Mouse (Mus musculus): ENCODE data around the gene Gstm5. TPM values are rescaled to one million over a fixed set of nuclear protein-coding genes. Genes with fewer than 3 reads are reported as not detected.
"Not testable (repeated sequence)": the region's sequence is repeated elsewhere in the genome, so short reads cannot be mapped to it uniquely, and the experiment has no call there.

Gstm5 gene
- polyA plus RNA-seq, 1 experiment from 2014 or later = 166 TPM

DNA sequence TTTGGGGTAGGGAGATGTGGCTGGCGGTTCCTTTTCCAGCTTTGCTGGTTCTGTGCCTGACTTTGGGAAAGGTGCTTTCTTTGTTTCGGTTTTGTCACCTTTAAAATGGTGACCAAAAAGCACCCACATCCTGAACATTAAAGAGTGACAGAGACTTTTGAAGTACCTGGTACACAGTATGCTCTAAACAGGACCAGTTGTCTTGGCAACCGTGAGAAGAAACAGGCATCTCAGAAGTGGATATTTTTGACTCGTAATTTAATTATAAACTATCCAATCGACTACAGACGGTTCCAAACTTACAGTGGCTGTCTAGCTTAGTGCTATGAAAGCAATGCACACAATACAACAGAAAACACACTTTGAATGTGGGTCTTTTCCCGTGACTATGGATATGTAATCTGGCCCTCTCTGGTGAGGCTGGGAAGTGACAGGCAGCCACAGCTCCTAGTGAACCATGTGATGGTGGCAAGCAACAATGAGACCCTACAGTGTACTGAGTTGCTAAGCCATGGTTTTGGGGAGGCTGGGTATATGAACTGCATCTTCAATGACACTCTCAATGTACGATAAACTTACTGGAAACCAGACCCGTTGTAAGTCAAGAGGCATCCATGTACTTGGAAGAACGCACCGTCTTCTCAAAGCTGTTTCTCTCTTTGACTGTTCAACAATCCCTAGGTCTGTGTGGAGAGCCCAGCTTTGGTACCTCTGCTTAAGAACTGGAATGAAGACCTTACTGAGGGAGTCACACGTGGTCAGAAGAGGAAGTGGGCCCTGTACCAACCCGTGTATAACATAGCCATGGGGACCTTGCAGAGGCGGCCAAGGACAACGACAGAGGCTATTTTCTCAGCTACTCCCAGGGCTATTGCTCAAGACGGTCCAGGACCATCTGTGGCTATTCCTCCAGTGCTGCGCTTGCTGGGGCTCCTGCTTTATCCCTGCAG, 42.1 kb upstream of the Gstm5 start:
- no peaks in the 10 kb centered on the region for H3K27me3 ChIP-seq (ENCODE audit: control insufficient read depth, insufficient read depth, low read length)
- H3K36me3 ChIP-seq (ENCODE audit: control insufficient read depth, insufficient read depth, low read length) = no peaks in the 10 kb centered on the region
- H3K4me3 ChIP-seq (ENCODE audit: low read depth, low read length) = no peak overlapping the region
- no peaks in the 10 kb centered on the region for H3K9me3 ChIP-seq (ENCODE audit: control insufficient read depth, low read depth, low read length)
- no peak overlapping the region for H3K4me2 ChIP-seq (replicated peaks; ENCODE audit: low read depth, low read length)
- no peak overlapping the region for H3K9ac ChIP-seq (replicated peaks; ENCODE audit: low read depth, low read length)
- no peak for ATAC-seq (ENCODE audit: insufficient number of reproducible peaks, insufficient read depth, low FRiP score, low read depth)
- peaks cover 18% of the 10 kb centered on the region; the same call in 1 of the 2 replicates for H3K4me1 ChIP-seq (ENCODE audit: control insufficient read depth, insufficient read depth, low read length)
- WGBS = 85% methylated on average over 17 of the region's 17 CpGs
- H3K27ac ChIP-seq (ENCODE audit: low read length) = no peak overlapping the region

DNA sequence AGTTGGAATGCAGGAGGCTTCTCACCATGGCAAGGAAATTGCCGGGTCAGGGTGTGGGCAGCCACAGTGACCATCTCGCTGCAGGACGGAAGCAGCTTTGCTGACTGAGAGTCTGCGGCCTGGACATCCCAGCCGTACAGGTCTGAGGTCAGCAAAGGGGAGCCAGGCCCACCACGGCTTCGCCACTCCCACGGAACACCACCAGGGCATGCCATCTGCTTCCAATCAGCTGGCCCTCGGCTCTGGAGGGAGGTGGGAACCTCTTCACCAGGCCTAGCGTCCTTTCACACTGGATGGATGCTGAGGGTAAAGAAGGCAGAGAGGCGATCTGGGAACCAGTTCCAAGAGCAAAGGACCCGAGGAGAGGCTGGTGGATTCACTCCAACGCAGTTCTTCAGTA, 40.3 kb upstream of the Gstm5 start:
- no peaks in the 10 kb centered on the region for H3K9me3 ChIP-seq (ENCODE audit: control insufficient read depth, low read depth, low read length)

GRCm38 (mm10) chr3:107857646-107858045, 38.0 kb upstream of the Gstm5 start:
- no peaks in the 10 kb centered on the region for H3K36me3 ChIP-seq (ENCODE audit: control insufficient read depth, insufficient read depth, low read length)
- no peaks in the 10 kb centered on the region for H3K27me3 ChIP-seq (ENCODE audit: control insufficient read depth, insufficient read depth, low read length)
- no peak overlapping the region for H3K27ac ChIP-seq (ENCODE audit: low read length)
- no peak for ATAC-seq (ENCODE audit: insufficient number of reproducible peaks, insufficient read depth, low FRiP score, low read depth)
- no peak overlapping the region for H3K4me3 ChIP-seq (ENCODE audit: low read depth, low read length)
- no peaks in the 10 kb centered on the region for H3K9me3 ChIP-seq (ENCODE audit: control insufficient read depth, low read depth, low read length)
- H3K4me2 ChIP-seq (replicated peaks; ENCODE audit: low read depth, low read length) = no peak overlapping the region
- H3K9ac ChIP-seq (replicated peaks; ENCODE audit: low read depth, low read length) = no peak overlapping the region
- peaks cover 7% of the 10 kb centered on the region; the same call in 1 of the 2 replicates for H3K4me1 ChIP-seq (ENCODE audit: control insufficient read depth, insufficient read depth, low read length)
- WGBS = 34% methylated on average over 6 of the region's 6 CpGs

More for the DNA sequence above, 40.3 kb upstream of the Gstm5 start:
- peaks cover 14% of the 10 kb centered on the region; the same call in 1 of the 2 replicates for H3K4me1 ChIP-seq (ENCODE audit: control insufficient read depth, insufficient read depth, low read length)
- no peak overlapping the region for H3K4me3 ChIP-seq (ENCODE audit: low read depth, low read length)
- H3K27ac ChIP-seq (ENCODE audit: low read length) = no peak overlapping the region
- 77% methylated on average over 13 of the region's 13 CpGs for WGBS
- ATAC-seq (ENCODE audit: insufficient number of reproducible peaks, insufficient read depth, low FRiP score, low read depth) = no peak
- no peaks in the 10 kb centered on the region for H3K36me3 ChIP-seq (ENCODE audit: control insufficient read depth, insufficient read depth, low read length)
- no peak overlapping the region for H3K9ac ChIP-seq (replicated peaks; ENCODE audit: low read depth, low read length)
- no peaks in the 10 kb centered on the region for H3K27me3 ChIP-seq (ENCODE audit: control insufficient read depth, insufficient read depth, low read length)
- H3K4me2 ChIP-seq (replicated peaks; ENCODE audit: low read depth, low read length) = no peak overlapping the region

GRCm38 (mm10) chr3:107861483-107861882, 34.1 kb upstream of the Gstm5 start:
- peaks cover 12% of the 10 kb centered on the region for H3K4me1 ChIP-seq (ENCODE audit: control insufficient read depth, insufficient read depth, low read length)
- not testable (repeated sequence) for H3K4me2 ChIP-seq (replicated peaks; ENCODE audit: low read depth, low read length); H3K36me3 ChIP-seq (ENCODE audit: control insufficient read depth, insufficient read depth, low read length); H3K9me3 ChIP-seq (ENCODE audit: control insufficient read depth, low read depth, low read length); H3K27me3 ChIP-seq (ENCODE audit: control insufficient read depth, insufficient read depth, low read length); ATAC-seq (ENCODE audit: insufficient number of reproducible peaks, insufficient read depth, low FRiP score, low read depth); H3K27ac ChIP-seq (ENCODE audit: low read length); H3K9ac ChIP-seq (replicated peaks; ENCODE audit: low read depth, low read length); H3K4me3 ChIP-seq (ENCODE audit: low read depth, low read length)
- WGBS = 79% methylated on average over 5 of the region's 5 CpGs

- Histone ChIP-seq H3K27ac (ENCODE audit: low read length) (no peak overlapping the region), H3K9me3 (ENCODE audit: control insufficient read depth, low read depth, low read length) (no peaks in the 10 kb centered on the region), H3K36me3 (ENCODE audit: control insufficient read depth, insufficient read depth, low read length) (no peaks in the 10 kb centered on the region), H3K4me2 (replicated peaks; ENCODE audit: low read depth, low read length) (no peak overlapping the region), H3K4me1 (ENCODE audit: control insufficient read depth, insufficient read depth, low read length) (peaks cover 12% of the 10 kb centered on the region), H3K9ac (replicated peaks; ENCODE audit: low read depth, low read length) (no peak overlapping the region), H3K4me3 (ENCODE audit: low read depth, low read length) (no peak overlapping the region), H3K27me3 (ENCODE audit: control insufficient read depth, insufficient read depth, low read length) (no peaks in the 10 kb centered on the region)
- WGBS = 78% methylated on average over 2 of the region's 2 CpGs
- ATAC-seq (ENCODE audit: insufficient number of reproducible peaks, insufficient read depth, low FRiP score, low read depth) = no peak
Observed at GRCm38 (mm10) chr3:107862471-107862870, 33.1 kb upstream of the Gstm5 start.

DNA sequence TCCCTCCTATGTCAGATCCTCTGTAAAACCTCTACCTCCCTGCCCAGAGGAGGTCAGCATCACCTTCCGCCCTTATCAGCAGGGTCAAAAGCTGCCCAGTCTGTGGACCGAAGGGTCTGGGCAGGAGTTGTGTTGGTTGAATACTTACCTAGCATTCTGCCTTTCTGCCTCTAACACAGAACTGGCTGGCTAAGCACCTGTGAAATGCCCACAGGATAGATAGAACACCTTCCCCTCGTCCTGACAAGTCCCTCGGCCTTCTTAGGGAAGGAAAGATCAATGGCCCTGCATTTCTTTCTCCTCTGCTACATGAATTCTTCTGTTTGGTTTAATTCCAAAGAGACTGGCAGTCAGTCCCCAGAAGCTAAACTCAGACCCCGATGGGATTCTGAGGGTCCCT, 32.1 kb upstream of the Gstm5 start:
- no peak overlapping the region for H3K27ac ChIP-seq (ENCODE audit: low read length)
- peaks cover 6% of the 10 kb centered on the region; the same call in 1 of the 2 replicates for H3K4me1 ChIP-seq (ENCODE audit: control insufficient read depth, insufficient read depth, low read length)

GRCm38 (mm10) chr3:107863898-107864603, 31.6 kb upstream of the Gstm5 start:
- H3K36me3 ChIP-seq (ENCODE audit: control insufficient read depth, insufficient read depth, low read length) = no peaks in the 10 kb centered on the region
- H3K9me3 ChIP-seq (ENCODE audit: control insufficient read depth, low read depth, low read length) = no peaks in the 10 kb centered on the region
- H3K4me1 ChIP-seq (ENCODE audit: control insufficient read depth, insufficient read depth, low read length) = peaks cover 6% of the 10 kb centered on the region; the same call in 1 of the 2 replicates
- H3K9ac ChIP-seq (replicated peaks; ENCODE audit: low read depth, low read length) = no peak overlapping the region
- no peak overlapping the region for H3K4me3 ChIP-seq (ENCODE audit: low read depth, low read length)
- 13% methylated on average over 2 of the region's 2 CpGs for WGBS
- H3K27ac ChIP-seq (ENCODE audit: low read length) = peak overlapping the region; percentile 21; the same call in 1 of the 2 replicates
- H3K4me2 ChIP-seq (replicated peaks; ENCODE audit: low read depth, low read length) = no peak overlapping the region
- no peaks in the 10 kb centered on the region for H3K27me3 ChIP-seq (ENCODE audit: control insufficient read depth, insufficient read depth, low read length)
- peak; percentile 62 for ATAC-seq (ENCODE audit: insufficient number of reproducible peaks, insufficient read depth, low FRiP score, low read depth)

More for the DNA sequence above, 32.1 kb upstream of the Gstm5 start:
- Histone ChIP-seq H3K9me3 (ENCODE audit: control insufficient read depth, low read depth, low read length) (no peaks in the 10 kb centered on the region), H3K4me3 (ENCODE audit: low read depth, low read length) (no peak overlapping the region), H3K4me2 (replicated peaks; ENCODE audit: low read depth, low read length) (no peak overlapping the region), H3K27me3 (ENCODE audit: control insufficient read depth, insufficient read depth, low read length) (no peaks in the 10 kb centered on the region), H3K36me3 (ENCODE audit: control insufficient read depth, insufficient read depth, low read length) (no peaks in the 10 kb centered on the region), H3K9ac (replicated peaks; ENCODE audit: low read depth, low read length) (no peak overlapping the region)
- ATAC-seq (ENCODE audit: insufficient number of reproducible peaks, insufficient read depth, low FRiP score, low read depth) = no peak
- WGBS = 58% methylated on average over 5 of the region's 5 CpGs

DNA sequence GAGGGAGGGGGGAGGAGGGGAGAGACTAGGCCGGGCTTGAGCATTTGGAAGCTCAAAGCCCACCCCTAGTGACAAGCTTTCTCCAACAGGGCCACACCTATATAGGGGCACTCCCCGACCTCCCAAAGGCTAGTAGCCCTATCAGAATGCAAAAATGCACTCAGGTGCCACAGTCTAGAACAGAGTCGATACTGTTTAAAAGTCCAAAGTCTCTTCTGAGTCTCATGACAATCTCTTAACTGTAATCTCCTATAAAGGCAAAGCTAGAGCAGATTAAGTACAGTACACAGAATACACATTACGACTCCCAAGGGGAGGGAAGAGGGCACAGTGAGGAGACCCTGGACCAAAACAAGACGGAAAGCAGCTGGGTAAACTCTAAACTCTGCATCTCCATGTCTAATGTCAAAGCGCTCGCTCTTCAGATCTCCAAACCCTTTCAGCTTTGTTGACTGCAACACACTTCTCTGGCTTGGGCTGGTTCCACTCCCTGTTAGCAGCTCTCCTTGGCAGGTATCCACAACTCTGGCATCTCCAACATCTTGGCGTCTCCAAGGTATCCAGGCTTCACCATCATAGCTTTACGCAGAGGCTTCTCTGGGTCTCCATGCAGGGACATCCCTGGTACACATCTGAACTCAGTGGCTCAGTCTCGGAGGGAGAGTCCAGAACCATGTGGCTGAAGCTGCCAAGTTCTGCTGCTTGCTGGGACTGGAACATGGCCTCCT, 30.1 kb upstream of the Gstm5 start:
- Histone ChIP-seq H3K9me3 (ENCODE audit: control insufficient read depth, low read depth, low read length) (no peaks in the 10 kb centered on the region), H3K4me2 (replicated peaks; ENCODE audit: low read depth, low read length) (no peak overlapping the region), H3K27me3 (ENCODE audit: control insufficient read depth, insufficient read depth, low read length) (no peaks in the 10 kb centered on the region), H3K27ac (ENCODE audit: low read length) (peak overlapping the region; percentile 10; the same call in 1 of the 2 replicates), H3K4me3 (ENCODE audit: low read depth, low read length) (no peak overlapping the region), H3K4me1 (ENCODE audit: control insufficient read depth, insufficient read depth, low read length) (peaks cover 6% of the 10 kb centered on the region; the same call in 1 of the 2 replicates), H3K36me3 (ENCODE audit: control insufficient read depth, insufficient read depth, low read length) (no peaks in the 10 kb centered on the region), H3K9ac (replicated peaks; ENCODE audit: low read depth, low read length) (no peak overlapping the region)
- 62% methylated on average over 10 of the region's 10 CpGs for WGBS
- peak; percentile 78 for ATAC-seq (ENCODE audit: insufficient number of reproducible peaks, insufficient read depth, low FRiP score, low read depth)
